Mouse (Mus musculus) left cerebral cortex, postnatal 14 days (tissue): ENCODE measurements at regions not wholly inside any gene's neighbourhood (a gene's known extent, or its start where the extent isn't known, plus 50 kb on each side); places are given as distances from the start of the nearest gene placed in this dataset.

Experiments
- DNase-seq, 2 experiments: peaks; one replicate each; pipeline ENCODE4 v3.0.0; 2021 to 2022; ENCODE audit warnings: low spot score in 2 of 2, mixed read lengths in 1 of 2
- intact Hi-C: fragments of 180-260 bp; cut with DNase I; formaldehyde crosslinking; loops from one replicate; pipeline ENCODE4 v1.15.1; 2025

DNA sequence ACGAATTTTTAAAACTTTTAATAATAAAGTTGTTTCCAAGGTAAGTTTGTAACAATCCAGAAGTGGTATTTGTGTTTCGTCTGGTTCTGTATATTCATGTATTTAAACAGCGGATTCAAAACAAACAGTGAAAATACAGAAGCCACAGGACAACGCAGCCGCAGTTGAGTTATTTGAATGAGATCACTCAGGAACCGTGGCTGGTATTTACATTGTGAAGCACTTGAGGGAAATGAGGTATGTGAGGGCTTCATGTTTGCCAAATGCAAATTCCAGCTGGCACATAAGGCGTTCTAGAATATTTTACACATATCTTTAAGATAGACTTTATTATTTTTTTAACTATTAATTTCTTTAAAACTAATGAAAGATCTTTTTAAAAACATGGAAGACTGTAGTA lies 224.5 kb upstream of the Cdyl start:
- DNase-seq: no peak
- intact Hi-C loops: no loop called here

DNA sequence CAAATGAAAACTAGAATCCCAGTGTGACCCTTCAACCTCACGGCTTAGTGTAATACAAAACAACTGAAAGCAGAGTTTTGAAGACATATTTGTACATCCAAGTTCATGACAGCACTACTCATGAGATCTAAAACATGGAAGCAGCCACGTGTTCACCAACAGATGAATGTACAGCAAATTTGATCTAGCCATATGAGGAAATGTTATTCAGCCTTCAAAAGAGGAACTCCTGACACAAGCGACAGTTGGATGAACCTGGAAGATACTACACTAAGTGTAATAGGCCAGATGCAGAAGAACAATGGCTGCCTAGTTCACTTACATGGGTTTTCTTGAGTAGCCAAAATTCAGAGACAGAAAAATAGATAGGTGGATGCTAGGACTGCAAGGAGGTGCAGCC lies 212.0 kb upstream of the Cdyl start:
- intact Hi-C loops: no loop called here
- DNase-seq: no peak

DNA sequence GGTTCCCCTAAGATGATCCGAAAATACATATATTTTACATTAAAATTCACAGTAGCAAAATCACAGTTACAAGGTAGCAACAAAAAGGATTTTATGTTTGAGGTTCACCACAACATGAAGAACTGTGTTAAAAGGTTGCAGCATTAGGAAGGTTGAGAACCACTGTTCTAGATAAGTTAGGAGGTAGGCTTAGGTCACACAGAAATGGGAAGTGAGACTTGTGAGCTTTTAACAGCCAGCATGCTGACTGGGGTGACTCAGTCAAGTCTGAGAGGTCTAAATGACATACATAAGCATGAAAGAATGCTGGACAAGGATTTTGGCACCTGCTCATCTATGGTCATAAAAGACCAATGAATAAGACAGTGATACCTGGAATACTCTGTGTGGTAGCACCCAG lies 207.2 kb upstream of the Cdyl start:
- intact Hi-C loops: no loop called here
- no peak for DNase-seq

DNA sequence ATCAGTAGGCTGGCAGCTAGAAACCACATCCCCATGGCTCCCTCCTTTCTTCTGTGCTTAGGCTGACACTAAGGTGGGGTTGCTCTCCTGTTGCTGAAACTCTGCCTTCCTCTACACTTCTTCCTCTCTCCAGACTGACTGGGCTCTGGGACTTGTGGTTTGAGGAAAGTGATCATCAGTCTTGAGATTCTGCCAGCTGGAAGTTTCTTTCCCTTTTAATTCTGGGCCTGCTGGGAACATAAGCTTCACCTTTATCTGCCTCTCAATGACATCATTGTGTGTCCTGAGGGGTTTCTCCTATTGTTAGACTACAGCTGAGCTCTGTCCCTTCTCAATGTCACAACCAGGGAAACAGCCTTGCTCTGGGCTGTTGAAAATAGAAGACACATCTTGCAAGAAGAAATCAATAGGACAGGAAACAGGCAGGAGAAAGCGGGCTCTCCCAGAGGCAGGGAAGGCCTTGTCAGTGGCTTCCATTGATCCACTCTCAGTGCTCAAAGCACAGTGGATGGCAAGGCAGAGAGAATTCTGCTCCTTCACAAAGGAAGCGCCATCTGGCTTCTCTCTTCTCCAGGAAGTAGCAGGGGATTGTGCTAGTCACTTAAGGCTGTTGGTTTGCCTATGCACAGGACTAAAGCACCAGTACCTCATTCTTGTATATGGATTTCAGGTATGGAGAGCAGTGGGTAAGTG lies 206.3 kb upstream of the Cdyl start:
- no peak for DNase-seq
- intact Hi-C loops: no loop called here

DNA sequence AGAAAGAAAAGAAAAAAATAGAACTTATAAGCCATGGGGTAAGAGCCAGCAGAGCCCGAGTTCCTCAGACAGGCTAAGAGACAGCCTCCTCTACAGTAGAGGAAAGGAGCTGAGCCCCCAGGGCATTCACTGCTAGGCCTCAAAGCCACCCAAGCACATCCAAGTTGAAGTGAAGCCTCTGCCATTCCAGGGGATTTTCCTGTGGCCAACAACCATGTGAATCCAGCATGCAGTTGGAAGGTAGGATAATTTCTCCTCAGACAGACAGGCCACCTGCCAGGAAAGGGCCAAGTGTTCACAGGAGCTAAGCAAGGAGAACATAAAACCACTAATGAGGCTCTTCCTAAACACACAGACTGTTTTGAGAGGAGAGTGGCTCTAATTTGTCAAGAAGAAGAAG lies 199.6 kb upstream of the Cdyl start:
- DNase-seq: no peak

DNA sequence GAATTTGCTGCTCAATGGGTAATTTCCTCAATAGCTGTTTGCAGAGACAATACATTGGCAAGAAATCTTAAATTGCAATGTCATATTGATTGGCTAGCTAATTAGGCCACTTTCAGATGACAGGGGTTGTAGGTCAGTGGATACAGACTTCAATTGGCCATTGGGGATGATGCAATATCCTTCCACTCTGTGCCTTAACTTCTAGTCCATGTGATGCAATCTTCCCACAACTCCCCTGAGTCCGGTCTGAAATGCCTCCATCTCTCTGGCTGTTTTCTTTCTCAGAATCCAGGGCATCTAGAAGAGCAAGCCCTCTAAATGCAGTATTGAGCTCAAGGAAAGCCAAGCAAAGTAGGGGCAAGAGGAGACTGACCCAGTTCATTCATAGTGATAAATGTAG lies 196.4 kb upstream of the Cdyl start:
- intact Hi-C loops: no loop called here
- no peak for DNase-seq

More for the DNA sequence above, 199.6 kb upstream of the Cdyl start:
- intact Hi-C loops: no loop called here

GRCm38 (mm10) chr13:35463850-35464249 lies 195.8 kb upstream of the Cdyl start:
- intact Hi-C loops: no loop called here
- DNase-seq: no peak

GRCm38 (mm10) chr13:35469361-35470198 lies 190.1 kb upstream of the Cdyl start:
- DNase-seq: peak; percentile 18 to 34
- intact Hi-C loops: no loop called here

GRCm38 (mm10) chr13:35478226-35478625 lies 181.4 kb upstream of the Cdyl start:
- DNase-seq: no peak
- intact Hi-C loops: no loop called here

DNA sequence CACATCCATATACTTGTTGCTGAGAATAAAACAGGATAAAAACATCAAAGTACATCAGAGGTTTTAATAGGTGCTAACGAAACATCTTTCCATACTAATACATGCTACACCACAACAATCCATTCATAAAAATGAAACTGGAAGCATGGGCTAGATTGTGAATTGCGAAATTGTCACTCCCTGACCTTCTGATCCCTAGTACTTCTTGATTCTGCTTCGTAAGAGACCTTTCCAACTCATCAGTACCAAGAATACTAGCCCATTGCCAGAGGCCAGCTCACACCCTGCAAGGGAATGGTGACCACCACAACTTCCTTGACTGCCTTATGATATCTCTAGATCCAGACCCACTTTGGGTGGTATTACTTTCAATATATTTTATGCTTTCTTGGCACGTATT lies 177.3 kb upstream of the Cdyl start:
- DNase-seq: no peak
- intact Hi-C loops: no loop called here

DNA sequence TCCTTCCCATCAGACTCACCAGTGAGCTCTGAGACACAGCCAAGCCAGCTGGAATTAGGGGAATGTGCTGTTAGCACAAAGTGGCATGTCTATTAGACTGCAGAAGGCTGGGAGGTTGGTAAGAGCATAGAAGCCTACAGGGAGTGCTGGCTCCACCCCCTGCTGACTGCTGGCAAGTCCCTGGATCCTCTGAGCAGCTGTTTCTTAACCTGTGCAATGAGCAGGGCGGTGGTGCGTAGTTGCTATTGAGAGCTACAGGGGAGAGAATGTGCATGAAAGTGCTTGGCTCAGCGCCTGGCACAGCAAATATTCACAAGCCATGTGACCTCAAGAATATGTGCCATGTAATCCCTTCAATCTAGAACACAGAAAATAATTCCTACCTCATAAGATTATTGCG lies 173.5 kb upstream of the Cdyl start:
- intact Hi-C loops: no loop called here
- DNase-seq: no peak

DNA sequence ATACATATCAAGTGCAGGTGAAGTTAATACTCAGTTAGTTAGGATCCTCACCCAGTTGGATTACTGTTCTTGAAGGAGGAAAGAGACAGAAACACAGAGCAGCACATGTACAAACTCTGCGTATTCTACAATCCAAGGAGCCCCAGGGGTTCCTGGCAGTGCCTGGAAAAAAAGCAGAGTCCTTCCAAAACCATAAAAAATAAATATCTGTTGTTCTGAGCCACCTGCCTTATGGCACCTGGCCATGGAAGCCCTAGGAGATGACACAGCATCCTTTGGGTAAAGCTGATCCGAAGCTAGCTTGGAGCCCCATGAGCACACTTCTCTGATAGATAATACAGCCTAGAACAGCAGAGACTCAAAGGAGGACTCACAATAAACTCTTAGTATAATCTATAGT lies 159.9 kb upstream of the Cdyl start:
- intact Hi-C loops: no loop called here
- DNase-seq: no peak

GRCm38 (mm10) chr13:35500891-35501290 lies 158.7 kb upstream of the Cdyl start:
- intact Hi-C loops: no loop called here
- DNase-seq: peak in 1 of 2 experiments; percentile 20

GRCm38 (mm10) chr13:35501351-35502146 lies 158.1 kb upstream of the Cdyl start:
- intact Hi-C loops: no loop called here
- peak; percentile 58 for DNase-seq

GRCm38 (mm10) chr13:35502147-35502522 lies 157.5 kb upstream of the Cdyl start:
- intact Hi-C loops: no loop called here
- DNase-seq: peak; percentile 37 to 38

- intact Hi-C loops: no loop called here
Measured at GRCm38 (mm10) chr13:35503362-35503821, 156.2 kb upstream of the Cdyl start.

GRCm38 (mm10) chr13:35507195-35507594 lies 152.4 kb upstream of the Cdyl start:
- intact Hi-C loops: no loop called here
- DNase-seq: no peak

More at GRCm38 (mm10) chr13:35503362-35503821, 156.2 kb upstream of the Cdyl start:
- peak; percentile 55 to 71 for DNase-seq

DNA sequence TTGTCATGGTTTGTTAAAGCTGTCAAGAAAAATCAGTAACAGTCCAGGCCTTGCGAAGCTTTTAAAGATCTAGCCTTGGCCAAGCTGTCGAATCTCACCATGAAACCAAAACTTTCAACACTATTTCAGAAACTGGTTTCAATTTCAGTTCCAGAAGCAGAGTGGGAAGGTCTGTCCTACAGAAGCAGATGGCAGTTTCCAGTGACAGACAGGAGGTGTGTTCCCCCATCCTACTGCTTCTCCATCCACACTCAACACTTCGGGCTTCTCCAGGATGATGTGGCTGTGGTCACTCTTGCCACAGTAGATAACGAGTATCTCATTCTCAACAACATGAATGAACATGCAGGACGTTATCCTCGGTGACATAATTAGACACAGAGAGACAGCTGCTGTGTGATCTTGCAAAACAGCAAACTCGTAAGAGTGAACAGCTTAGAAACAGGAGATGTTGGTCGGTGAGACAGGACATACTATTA lies 147.6 kb upstream of the Cdyl start:
- peak; percentile 32 to 36 for DNase-seq
- intact Hi-C loops: no loop called here

GRCm38 (mm10) chr13:35513120-35513519 lies 146.5 kb upstream of the Cdyl start:
- peak; percentile 60 to 86 for DNase-seq
- intact Hi-C loops: no loop called here

DNA sequence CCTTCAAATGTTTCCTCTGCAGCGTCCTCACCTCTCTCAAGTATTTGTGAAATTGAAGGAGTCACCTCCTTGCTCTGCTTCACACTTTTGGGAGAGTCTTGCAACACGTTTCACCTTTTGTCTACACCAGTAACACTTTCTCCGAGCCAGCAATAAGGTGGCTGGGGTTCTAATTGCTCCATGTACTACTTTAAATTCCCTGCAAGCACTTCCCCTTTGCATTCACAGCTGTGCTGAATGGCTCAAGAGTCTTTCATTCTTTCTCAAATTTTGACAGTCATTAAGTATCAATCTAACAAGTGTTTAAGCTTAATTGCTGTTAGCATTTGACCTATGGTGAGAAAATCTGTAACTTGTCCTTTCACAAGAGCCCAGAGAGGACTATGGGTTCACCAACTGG lies 144.3 kb upstream of the Cdyl start:
- intact Hi-C loops: no loop called here
- no peak for DNase-seq
